Mouse (Mus musculus): Measurements from ENCODE around the gene Doc2a. TPM values are rescaled to one million over a fixed set of nuclear protein-coding genes. Genes with fewer than 3 reads are reported as not detected.

Gene Doc2a
- polyA plus RNA-seq, 1 experiment from 2014 or later, result 0.20 TPM

DNA sequence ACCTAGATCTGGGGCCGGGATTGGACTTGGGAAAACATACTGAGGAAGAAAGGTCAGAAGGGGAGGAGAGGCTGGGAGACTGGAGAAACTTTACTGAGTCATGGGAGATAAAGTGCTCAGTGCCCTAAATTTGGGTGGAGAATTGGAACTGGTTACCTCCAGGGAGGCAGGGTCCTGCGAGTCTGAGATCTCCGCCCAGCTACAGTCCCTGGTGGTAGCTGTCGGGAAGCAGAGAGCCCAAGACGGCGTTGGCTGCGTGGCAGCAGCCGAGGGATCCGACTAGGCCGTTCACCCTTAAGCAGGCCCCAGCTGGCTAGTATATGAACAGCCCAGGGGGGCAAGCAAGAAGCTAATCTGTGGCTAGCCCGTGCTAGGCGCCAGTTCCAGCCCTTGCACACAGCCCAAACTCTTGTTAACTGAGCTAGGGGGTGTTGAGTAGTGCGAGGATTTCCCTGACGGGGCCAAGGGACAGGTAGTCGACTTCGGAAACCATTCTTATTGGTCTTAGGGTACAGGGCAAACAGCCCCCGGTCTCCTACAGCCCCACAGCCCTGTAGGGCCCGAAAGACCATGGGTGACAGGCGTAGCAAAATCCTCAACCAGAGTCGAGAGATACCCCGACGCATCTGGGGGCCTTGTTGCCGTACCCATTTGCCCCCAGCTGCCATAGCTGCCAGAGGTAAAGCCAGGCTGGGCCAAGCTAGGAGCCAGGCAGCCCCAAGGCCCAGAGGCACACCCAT, 22.7 kb downstream of the Doc2a start:
- Histone ChIP-seq H3K4me3 (ENCODE audit: low read depth, low read length) (no peak overlapping the region), H3K27ac (ENCODE audit: low read length) (no peak overlapping the region), H3K4me1 (ENCODE audit: insufficient read depth, low read depth, low read length) (no peaks in the 10 kb centered on the region), H3K9me3 (ENCODE audit: low read length) (no peaks in the 10 kb centered on the region), H3K27me3 (replicated peaks; ENCODE audit: insufficient read depth, low read length) (no peaks in the 10 kb centered on the region), H3K36me3 (ENCODE audit: insufficient read depth, low read length) (peaks cover 78% of the 10 kb centered on the region), H3K4me2 (replicated peaks; ENCODE audit: low read depth, low read length) (no peak overlapping the region), H3K9ac (replicated peaks; ENCODE audit: low read depth) (no peak overlapping the region)
- TF ChIP-seq CTCF (IDR thresholded peaks at IDR 0.05) (no peak), EP300 (IDR thresholded peaks at IDR 0.05) (no peak)
- 92% methylated on average over 23 of the region's 23 CpGs for WGBS
- DNase-seq (ENCODE audit: low spot score), result no peak
- no peak for ATAC-seq

DNA sequence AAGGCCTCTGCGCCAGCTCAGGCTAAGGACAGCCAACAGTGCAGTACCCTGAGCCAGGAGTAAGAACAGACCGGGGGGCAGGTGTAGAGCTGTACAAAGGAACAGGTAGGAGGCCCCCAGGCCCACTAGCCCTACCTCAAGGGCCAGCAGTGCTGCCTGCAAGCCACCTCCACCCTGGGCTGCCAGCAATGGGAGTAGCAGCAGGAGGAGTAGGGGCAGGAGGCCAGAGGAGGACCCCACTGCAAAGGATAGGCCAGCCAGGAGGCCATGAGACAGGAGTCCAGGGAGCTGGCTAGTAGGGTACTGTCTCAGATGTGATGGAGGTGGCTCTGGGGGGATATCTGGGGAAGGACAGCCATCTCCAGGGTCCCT, 23.3 kb downstream of the Doc2a start:
- no peak overlapping the region for H3K4me2 ChIP-seq (replicated peaks; ENCODE audit: low read depth, low read length)
- no peak overlapping the region for H3K9ac ChIP-seq (replicated peaks; ENCODE audit: low read depth)
- H3K4me3 ChIP-seq (ENCODE audit: low read depth, low read length), result no peak overlapping the region
- H3K27ac ChIP-seq (ENCODE audit: low read length), result no peak overlapping the region
- H3K4me1 ChIP-seq (ENCODE audit: insufficient read depth, low read depth, low read length), result no peaks in the 10 kb centered on the region
- no peaks in the 10 kb centered on the region for H3K9me3 ChIP-seq (ENCODE audit: low read length)
- TF ChIP-seq EP300 (IDR thresholded peaks at IDR 0.05), result no peak
- no peak for TF ChIP-seq CTCF (IDR thresholded peaks at IDR 0.05)
- no peaks in the 10 kb centered on the region for H3K27me3 ChIP-seq (replicated peaks; ENCODE audit: insufficient read depth, low read length)
- peaks cover 78% of the 10 kb centered on the region for H3K36me3 ChIP-seq (ENCODE audit: insufficient read depth, low read length)
- no peak for DNase-seq (ENCODE audit: low spot score)
- ATAC-seq, result no peak
- 96% methylated on average over 2 of the region's 2 CpGs for WGBS

DNA sequence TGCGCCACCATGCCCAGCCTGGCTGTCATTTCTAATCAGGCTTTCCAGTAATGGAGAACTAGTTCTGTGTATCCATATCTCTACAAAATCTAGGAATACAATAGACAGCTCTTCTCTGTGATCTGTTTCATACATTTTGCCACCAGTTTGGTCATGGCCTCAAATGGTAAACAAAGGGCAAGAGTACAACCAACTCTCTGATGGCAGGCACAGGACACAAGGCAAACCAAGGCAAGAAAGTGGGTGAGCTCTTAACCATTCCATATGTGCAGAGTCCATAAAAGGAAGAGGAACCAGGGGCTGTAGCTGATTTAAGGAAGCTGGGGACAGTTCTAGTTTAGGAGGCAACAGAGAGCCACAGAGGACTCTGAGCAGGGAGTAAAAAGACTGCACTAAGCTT, 30.0 kb downstream of the Doc2a start:
- Histone ChIP-seq H3K9me3 (ENCODE audit: low read length) (no peaks in the 10 kb centered on the region), H3K4me1 (ENCODE audit: insufficient read depth, low read depth, low read length) (0 out of 2 replicates have a peak, but pooled peaks cover 7% of the 10 kb centered on the region), H3K4me2 (replicated peaks; ENCODE audit: low read depth, low read length) (no peak overlapping the region), H3K27ac (ENCODE audit: low read length) (no peak overlapping the region), H3K9ac (replicated peaks; ENCODE audit: low read depth) (no peak overlapping the region), H3K4me3 (ENCODE audit: low read depth, low read length) (no peak overlapping the region), H3K36me3 (ENCODE audit: insufficient read depth, low read length) (peaks cover 68% of the 10 kb centered on the region), H3K27me3 (replicated peaks; ENCODE audit: insufficient read depth, low read length) (no peaks in the 10 kb centered on the region)
- 96% methylated on average over 1 of the region's 1 CpGs for WGBS
- TF ChIP-seq EP300 (IDR thresholded peaks at IDR 0.05) (no peak), CTCF (IDR thresholded peaks at IDR 0.05) (no peak)
- no peak for ATAC-seq
- DNase-seq (ENCODE audit: low spot score), result no peak

DNA sequence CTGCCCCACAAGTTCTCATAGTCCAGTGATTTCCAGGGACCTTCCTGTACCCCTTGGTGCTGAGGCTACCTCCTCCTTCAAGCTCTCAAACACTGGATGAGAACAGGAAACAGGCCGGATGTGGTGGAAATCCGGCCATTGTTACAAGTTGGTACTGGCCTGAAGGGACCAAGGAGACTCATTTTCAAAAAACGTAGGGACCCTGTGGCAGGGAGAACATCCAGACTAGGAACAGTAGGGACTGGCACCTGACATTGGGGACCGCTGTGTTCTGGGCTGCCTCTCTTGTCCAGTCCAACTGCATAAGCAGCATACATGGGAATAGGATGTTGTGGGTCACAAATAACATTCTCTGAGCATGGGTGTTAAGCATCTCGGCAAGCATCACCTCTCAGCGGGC, 33.8 kb downstream of the Doc2a start:
- H3K9me3 ChIP-seq (ENCODE audit: low read length), result no peaks in the 10 kb centered on the region
- ATAC-seq (0 out of 2 replicates have a peak, but pooled peaks have one; percentile 9), DNase-seq (ENCODE audit: low spot score) (peak; percentile 58)
- 58% methylated on average over 6 of the region's 6 CpGs for WGBS
- H3K4me2 ChIP-seq (replicated peaks; ENCODE audit: low read depth, low read length), result peak overlapping the region; percentile 92
- H3K9ac ChIP-seq (replicated peaks; ENCODE audit: low read depth), result no peak overlapping the region
- H3K4me3 ChIP-seq (ENCODE audit: low read depth, low read length), result 0 out of 2 replicates have a peak overlapping the region, but pooled peaks have one; percentile 12
- TF ChIP-seq CTCF (IDR thresholded peaks at IDR 0.05) (no peak), EP300 (IDR thresholded peaks at IDR 0.05) (peak; percentile 87)
- peak overlapping the region; percentile 77 for H3K27ac ChIP-seq (ENCODE audit: low read length)
- H3K27me3 ChIP-seq (replicated peaks; ENCODE audit: insufficient read depth, low read length), result no peaks in the 10 kb centered on the region
- H3K4me1 ChIP-seq (ENCODE audit: insufficient read depth, low read depth, low read length), result peaks cover 12% of the 10 kb centered on the region; the same call in 1 of the 2 replicates
- peaks cover 33% of the 10 kb centered on the region for H3K36me3 ChIP-seq (ENCODE audit: insufficient read depth, low read length)

DNA sequence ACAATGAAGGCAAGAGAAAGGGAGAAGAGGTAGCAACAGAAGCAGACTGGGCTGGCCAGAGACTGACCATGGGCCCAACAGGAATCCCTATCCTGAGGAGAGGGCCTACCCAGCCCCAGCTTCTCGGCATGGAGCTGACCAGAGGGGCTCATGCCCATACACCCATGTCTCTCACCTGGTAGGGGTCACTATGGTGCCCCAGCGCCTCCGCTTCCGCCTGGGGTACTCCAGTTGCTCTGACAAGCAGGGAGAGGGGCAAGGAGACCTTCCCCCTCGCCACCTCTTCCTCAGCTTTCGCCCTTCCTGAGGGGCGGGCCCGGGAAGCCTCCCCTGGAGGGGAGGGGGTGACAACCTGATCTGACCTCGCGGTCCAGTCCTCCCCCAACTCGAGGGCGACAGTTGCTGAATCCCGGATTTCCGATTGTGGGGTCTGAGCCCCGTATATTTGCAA, 36.5 kb downstream of the Doc2a start:
- ATAC-seq, result no peak
- no peaks in the 10 kb centered on the region for H3K27me3 ChIP-seq (replicated peaks; ENCODE audit: insufficient read depth, low read length)

DNA sequence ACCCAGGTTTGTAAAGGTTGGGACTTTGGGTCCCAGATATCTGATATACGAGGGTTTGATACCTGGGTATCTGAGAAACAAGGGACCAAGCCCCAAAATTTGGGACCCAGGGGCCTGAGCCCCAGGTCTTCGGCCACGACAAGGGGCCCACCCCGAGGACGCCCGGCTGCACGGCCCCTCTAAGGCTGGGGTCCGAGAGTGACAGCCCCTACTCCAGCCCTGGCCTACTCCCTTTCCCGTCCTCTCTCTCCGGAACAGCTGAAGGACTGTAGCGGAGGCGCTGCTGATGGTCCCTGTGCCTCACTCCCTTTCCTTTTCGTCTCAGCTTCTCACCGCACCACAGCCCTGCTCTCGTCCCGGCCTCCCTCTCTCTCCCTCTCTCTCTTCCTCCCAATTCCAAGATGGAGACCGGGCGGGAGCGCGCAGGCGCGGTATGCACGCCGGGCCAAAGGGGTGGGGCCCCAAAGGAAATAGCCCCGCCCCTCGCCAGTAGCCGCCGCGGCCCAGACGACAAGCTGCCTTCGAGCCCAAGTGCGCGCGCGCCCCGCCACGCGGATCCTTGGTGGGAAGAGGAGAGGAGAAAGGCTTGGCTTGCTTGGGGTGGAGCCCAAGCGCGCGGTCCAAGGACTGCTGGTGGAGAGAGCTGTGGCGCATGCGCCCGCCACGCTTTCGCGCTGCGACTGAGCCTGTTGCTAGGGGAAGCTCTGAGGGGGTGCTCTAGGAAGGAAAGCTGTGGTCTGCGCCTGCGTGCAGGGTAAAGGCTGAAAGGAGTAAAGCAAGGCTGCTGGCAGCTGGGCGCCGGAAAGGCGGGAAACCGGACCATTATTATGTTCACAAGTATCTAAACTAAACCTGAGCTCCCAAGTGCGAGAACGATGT, 37.3 kb downstream of the Doc2a start, which contains the start of gene Taok2:
Taok2 (minus strand) TSS at position 418 of the 879 bp plus-strand sequence.
- Histone ChIP-seq H3K27ac (ENCODE audit: low read length) (peak within 1 kb of the TSS; percentile 93), H3K9me3 (ENCODE audit: low read length) (no peaks in the 10 kb centered on the region), H3K9ac (replicated peaks; ENCODE audit: low read depth) (peak within 1 kb of the TSS; percentile 74), H3K4me1 (ENCODE audit: insufficient read depth, low read depth, low read length) (peaks cover 12% of the 10 kb centered on the region; the same call in 1 of the 2 replicates), H3K36me3 (ENCODE audit: insufficient read depth, low read length) (peaks cover 7% of the 10 kb centered on the region), H3K27me3 (replicated peaks; ENCODE audit: insufficient read depth, low read length) (no peaks in the 10 kb centered on the region), H3K4me2 (replicated peaks; ENCODE audit: low read depth, low read length) (peak within 1 kb of the TSS; percentile 92), H3K4me3 (ENCODE audit: low read depth, low read length) (peak within 1 kb of the TSS; percentile 81)
- ATAC-seq (peak; percentile 96), DNase-seq (ENCODE audit: low spot score) (peak; percentile 99)
- TF ChIP-seq CTCF (IDR thresholded peaks at IDR 0.05) (peak; percentile 44; the same call in 1 of the 2 replicates), EP300 (IDR thresholded peaks at IDR 0.05) (no peak)
- under 1% methylated on average over 55 of the region's 56 CpGs for WGBS

More for the DNA sequence above, 36.5 kb downstream of the Doc2a start:
- DNase-seq (ENCODE audit: low spot score), result no peak
- peak overlapping the region; percentile 74 for H3K9ac ChIP-seq (replicated peaks; ENCODE audit: low read depth)
- H3K9me3 ChIP-seq (ENCODE audit: low read length), result no peaks in the 10 kb centered on the region
- no peak for TF ChIP-seq CTCF (IDR thresholded peaks at IDR 0.05)
- TF ChIP-seq EP300 (IDR thresholded peaks at IDR 0.05), result no peak
- peaks cover 12% of the 10 kb centered on the region; the same call in 1 of the 2 replicates for H3K4me1 ChIP-seq (ENCODE audit: insufficient read depth, low read depth, low read length)
- peak overlapping the region; percentile 93 for H3K27ac ChIP-seq (ENCODE audit: low read length)
- WGBS, result under 1% methylated on average over 15 of the region's 15 CpGs
- H3K4me3 ChIP-seq (ENCODE audit: low read depth, low read length), result peak overlapping the region; percentile 81
- H3K36me3 ChIP-seq (ENCODE audit: insufficient read depth, low read length), result peaks cover 15% of the 10 kb centered on the region
- peak overlapping the region; percentile 92 for H3K4me2 ChIP-seq (replicated peaks; ENCODE audit: low read depth, low read length)
